Mouse (Mus musculus): ENCODE data around the gene Ctss. TPM values are rescaled to one million over a fixed set of nuclear protein-coding genes. Genes with fewer than 3 reads are reported as not detected.
"Not testable (repeated sequence)": the region's sequence is repeated elsewhere in the genome, so short reads cannot be mapped to it uniquely, and the experiment has no call there.

Ctss gene
- polyA plus RNA-seq, 1 experiment from 2014 or later: 24.0 TPM

GRCm38 (mm10) chr3:95526111-95526510 is 475 bp upstream of the Ctss start:
- ATAC-seq (replicated peaks; ENCODE audit: low FRiP score, low read depth) (no peak), DNase-seq (ENCODE audit: low spot score) (no peak)
- Histone ChIP-seq H3K9me3 (replicated peaks; ENCODE audit: low read length) (no peaks in the 10 kb centered on the region), H3K4me1 (replicated peaks; ENCODE audit: insufficient read depth, low read length) (no peaks in the 10 kb centered on the region), H3K36me3 (ENCODE audit: insufficient read depth, low read length) (no peaks in the 10 kb centered on the region), H3K4me2 (ENCODE audit: low read length) (no peak overlapping the region), H3K9ac (ENCODE audit: low read depth, low read length) (no peak overlapping the region), H3K4me3 (replicated peaks; ENCODE audit: low read depth, low read length) (no peak overlapping the region), H3K27ac (no peak overlapping the region), H3K27me3 (ENCODE audit: insufficient read depth, low read length) (no peaks in the 10 kb centered on the region)
- no peak for TF ChIP-seq CTCF (IDR thresholded peaks at IDR 0.05; ENCODE audit: low read depth)

- DNase-seq (ENCODE audit: low spot score) (no peak), ATAC-seq (replicated peaks; ENCODE audit: low FRiP score, low read depth) (no peak)
- Histone ChIP-seq H3K27ac (no peak overlapping the region), H3K4me3 (replicated peaks; ENCODE audit: low read depth, low read length) (no peak overlapping the region), H3K4me2 (ENCODE audit: low read length) (no peak overlapping the region), H3K9me3 (replicated peaks; ENCODE audit: low read length) (no peaks in the 10 kb centered on the region), H3K4me1 (replicated peaks; ENCODE audit: insufficient read depth, low read length) (no peaks in the 10 kb centered on the region), H3K27me3 (ENCODE audit: insufficient read depth, low read length) (no peaks in the 10 kb centered on the region), H3K9ac (ENCODE audit: low read depth, low read length) (no peak overlapping the region), H3K36me3 (ENCODE audit: insufficient read depth, low read length) (no peaks in the 10 kb centered on the region)
- 80% methylated on average over 6 of the region's 6 CpGs for WGBS
- no peak for TF ChIP-seq CTCF (IDR thresholded peaks at IDR 0.05; ENCODE audit: low read depth)
These were observed 3.2 kb downstream of the Ctss start for GRCm38 (mm10) chr3:95529814-95530213.

GRCm38 (mm10) chr3:95531025-95531424 is 4.4 kb downstream of the Ctss start:
- Histone ChIP-seq H3K9ac (ENCODE audit: low read depth, low read length) (no peak overlapping the region), H3K9me3 (replicated peaks; ENCODE audit: low read length) (no peaks in the 10 kb centered on the region), H3K36me3 (ENCODE audit: insufficient read depth, low read length) (no peaks in the 10 kb centered on the region), H3K4me2 (ENCODE audit: low read length) (no peak overlapping the region), H3K4me1 (replicated peaks; ENCODE audit: insufficient read depth, low read length) (no peaks in the 10 kb centered on the region), H3K27me3 (ENCODE audit: insufficient read depth, low read length) (no peaks in the 10 kb centered on the region), H3K27ac (no peak overlapping the region), H3K4me3 (replicated peaks; ENCODE audit: low read depth, low read length) (no peak overlapping the region)
- WGBS: 95% methylated on average over 1 of the region's 1 CpGs
- no peak for ATAC-seq (replicated peaks; ENCODE audit: low FRiP score, low read depth)
- DNase-seq (ENCODE audit: low spot score): no peak
- TF ChIP-seq CTCF (IDR thresholded peaks at IDR 0.05; ENCODE audit: low read depth): no peak

- H3K9me3 ChIP-seq (replicated peaks; ENCODE audit: low read length): no peaks in the 10 kb centered on the region
- H3K4me2 ChIP-seq (ENCODE audit: low read length): no peak overlapping the region
- no peak for DNase-seq (ENCODE audit: low spot score)
- 82% methylated on average over 5 of the region's 5 CpGs for WGBS
- no peak overlapping the region for H3K27ac ChIP-seq
- no peak for ATAC-seq (replicated peaks; ENCODE audit: low FRiP score, low read depth)
- no peaks in the 10 kb centered on the region for H3K36me3 ChIP-seq (ENCODE audit: insufficient read depth, low read length)
- TF ChIP-seq CTCF (IDR thresholded peaks at IDR 0.05; ENCODE audit: low read depth): no peak
- H3K27me3 ChIP-seq (ENCODE audit: insufficient read depth, low read length): no peaks in the 10 kb centered on the region
- H3K4me3 ChIP-seq (replicated peaks; ENCODE audit: low read depth, low read length): no peak overlapping the region
- no peak overlapping the region for H3K9ac ChIP-seq (ENCODE audit: low read depth, low read length)
- H3K4me1 ChIP-seq (replicated peaks; ENCODE audit: insufficient read depth, low read length): no peaks in the 10 kb centered on the region
These were observed 6.8 kb downstream of the Ctss start for GRCm38 (mm10) chr3:95533364-95533763.

- no peak for ATAC-seq (replicated peaks; ENCODE audit: low FRiP score, low read depth)
- Histone ChIP-seq H3K27ac (no peak overlapping the region), H3K36me3 (ENCODE audit: insufficient read depth, low read length) (no peaks in the 10 kb centered on the region), H3K9me3 (replicated peaks; ENCODE audit: low read length) (no peaks in the 10 kb centered on the region), H3K4me2 (ENCODE audit: low read length) (no peak overlapping the region), H3K4me1 (replicated peaks; ENCODE audit: insufficient read depth, low read length) (no peaks in the 10 kb centered on the region), H3K4me3 (replicated peaks; ENCODE audit: low read depth, low read length) (no peak overlapping the region), H3K27me3 (ENCODE audit: insufficient read depth, low read length) (no peaks in the 10 kb centered on the region), H3K9ac (ENCODE audit: low read depth, low read length) (no peak overlapping the region)
- no peak for DNase-seq (ENCODE audit: low spot score)
- no peak for TF ChIP-seq CTCF (IDR thresholded peaks at IDR 0.05; ENCODE audit: low read depth)
- 93% methylated on average over 1 of the region's 1 CpGs for WGBS
These were observed 8.3 kb downstream of the Ctss start for GRCm38 (mm10) chr3:95534927-95535326.

- WGBS: 90% methylated on average over 10 of the region's 10 CpGs
- Histone ChIP-seq H3K4me1 (replicated peaks; ENCODE audit: insufficient read depth, low read length) (no peaks in the 10 kb centered on the region), H3K9me3 (replicated peaks; ENCODE audit: low read length) (no peaks in the 10 kb centered on the region), H3K9ac (ENCODE audit: low read depth, low read length) (no peak overlapping the region), H3K27ac (no peak overlapping the region), H3K36me3 (ENCODE audit: insufficient read depth, low read length) (no peaks in the 10 kb centered on the region), H3K27me3 (ENCODE audit: insufficient read depth, low read length) (no peaks in the 10 kb centered on the region), H3K4me2 (ENCODE audit: low read length) (no peak overlapping the region), H3K4me3 (replicated peaks; ENCODE audit: low read depth, low read length) (no peak overlapping the region)
- ATAC-seq (replicated peaks; ENCODE audit: low FRiP score, low read depth): no peak
- DNase-seq (ENCODE audit: low spot score): no peak
- TF ChIP-seq CTCF (IDR thresholded peaks at IDR 0.05; ENCODE audit: low read depth): no peak
These were observed 12.3 kb downstream of the Ctss start for GRCm38 (mm10) chr3:95538936-95539335.

GRCm38 (mm10) chr3:95539837-95540236 is 13.3 kb downstream of the Ctss start:
- no peak overlapping the region for H3K4me3 ChIP-seq (replicated peaks; ENCODE audit: low read depth, low read length)
- no peak overlapping the region for H3K4me2 ChIP-seq (ENCODE audit: low read length)
- no peak overlapping the region for H3K27ac ChIP-seq
- no peak for ATAC-seq (replicated peaks; ENCODE audit: low FRiP score, low read depth)
- 95% methylated on average over 4 of the region's 4 CpGs for WGBS
- no peak overlapping the region for H3K9ac ChIP-seq (ENCODE audit: low read depth, low read length)
- TF ChIP-seq CTCF (IDR thresholded peaks at IDR 0.05; ENCODE audit: low read depth): no peak
- H3K4me1 ChIP-seq (replicated peaks; ENCODE audit: insufficient read depth, low read length): no peaks in the 10 kb centered on the region
- H3K36me3 ChIP-seq (ENCODE audit: insufficient read depth, low read length): no peaks in the 10 kb centered on the region
- no peaks in the 10 kb centered on the region for H3K9me3 ChIP-seq (replicated peaks; ENCODE audit: low read length)
- no peak for DNase-seq (ENCODE audit: low spot score)
- H3K27me3 ChIP-seq (ENCODE audit: insufficient read depth, low read length): no peaks in the 10 kb centered on the region

- not testable (repeated sequence) for ATAC-seq (replicated peaks; ENCODE audit: low FRiP score, low read depth)
- WGBS: 70% methylated on average over 2 of the region's 2 CpGs
These were observed 14.6 kb downstream of the Ctss start for GRCm38 (mm10) chr3:95541186-95541585.

More at GRCm38 (mm10) chr3:95541186-95541585, 14.6 kb downstream of the Ctss start:
- not testable (repeated sequence) for H3K27ac ChIP-seq; H3K4me1 ChIP-seq (replicated peaks; ENCODE audit: insufficient read depth, low read length); H3K4me2 ChIP-seq (ENCODE audit: low read length); H3K4me3 ChIP-seq (replicated peaks; ENCODE audit: low read depth, low read length); H3K9me3 ChIP-seq (replicated peaks; ENCODE audit: low read length); H3K9ac ChIP-seq (ENCODE audit: low read depth, low read length); DNase-seq (ENCODE audit: low spot score); H3K36me3 ChIP-seq (ENCODE audit: insufficient read depth, low read length); H3K27me3 ChIP-seq (ENCODE audit: insufficient read depth, low read length)

Data from kidney, postnatal 0 days (tissue).